Mouse (Mus musculus): ENCODE data around the gene Mink1. TPM values are rescaled to one million over a fixed set of nuclear protein-coding genes. Genes with fewer than 3 reads are reported as not detected.

Mink1 gene
- polyA plus RNA-seq, 1 experiment from 2014 or later, result 51.1 TPM

DNA sequence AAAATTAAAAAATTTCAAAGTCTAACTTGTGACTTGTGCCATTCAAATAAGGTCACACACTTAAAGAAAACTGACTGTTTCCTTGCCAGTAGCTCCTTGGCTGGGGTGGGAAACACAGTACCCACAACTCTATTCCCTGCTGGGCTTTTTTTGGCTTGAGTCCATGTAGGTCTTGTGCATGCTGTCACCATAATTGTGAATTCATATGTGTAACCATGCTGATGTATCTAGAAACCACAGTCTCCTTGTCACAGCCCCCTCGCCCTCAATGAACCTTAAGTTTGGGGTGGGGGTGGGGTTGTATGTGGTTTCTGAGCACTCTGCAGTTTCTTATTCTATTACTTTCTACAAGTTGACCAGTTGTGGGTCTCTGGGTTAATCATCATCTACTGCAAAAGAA is 29.1 kb downstream of the Mink1 start:
- WGBS (ENCODE audit: missing documents), result 100% methylated on average over 1 of the region's 1 CpGs
- H3K4me3 ChIP-seq (ENCODE audit: inconsistent target), result no peak overlapping the region
- no peaks in the 10 kb centered on the region for H3K36me3 ChIP-seq (ENCODE audit: inconsistent target)
- H3K79me2 ChIP-seq (ENCODE audit: inconsistent target), result peaks cover 77% of the 10 kb centered on the region; the same call in 1 of the 2 replicates
- H3K27ac ChIP-seq, result no peak overlapping the region

DNA sequence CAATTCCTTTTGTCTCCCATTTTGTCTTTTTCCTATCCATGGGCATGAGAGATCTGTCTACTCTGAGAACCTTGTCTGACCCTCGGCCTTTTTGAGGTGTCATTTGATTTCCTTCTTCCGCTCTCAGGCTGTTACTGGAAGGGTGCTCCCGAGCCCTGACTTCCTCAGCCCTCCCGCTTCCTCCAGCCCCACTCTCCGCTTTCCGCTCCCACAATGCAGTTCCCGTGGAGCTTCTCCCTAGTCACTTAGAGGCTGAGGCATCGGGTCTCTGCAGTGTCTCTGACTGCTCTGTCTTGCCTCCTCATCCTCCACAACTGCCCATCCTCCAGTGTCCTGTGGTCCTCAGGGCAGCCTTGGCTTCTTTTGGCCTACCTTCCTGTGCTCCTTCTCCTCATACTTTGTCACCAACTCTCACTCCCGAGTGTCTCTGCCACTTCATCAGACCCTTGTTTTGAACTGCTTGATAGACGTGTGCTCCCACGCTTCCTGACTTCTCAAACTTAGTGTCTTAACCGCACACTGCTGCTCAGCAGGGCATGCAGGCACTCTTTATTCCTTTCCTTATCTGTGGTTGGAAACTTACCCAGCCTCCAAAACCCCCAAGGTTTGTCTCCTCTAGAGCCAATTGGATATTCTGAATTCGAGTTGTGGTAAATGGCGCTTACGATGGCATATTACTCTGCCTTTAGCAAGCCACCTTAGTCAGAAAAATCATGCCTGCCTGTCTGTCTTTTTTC is 31.7 kb downstream of the Mink1 start:
- Histone ChIP-seq H3K79me2 (ENCODE audit: inconsistent target) (peaks cover 57% of the 10 kb centered on the region; the same call in 1 of the 2 replicates), H3K36me3 (ENCODE audit: inconsistent target) (peaks cover 6% of the 10 kb centered on the region; the same call in 1 of the 2 replicates), H3K4me3 (ENCODE audit: inconsistent target) (no peak overlapping the region), H3K27ac (peak overlapping the region; percentile 89)
- WGBS (ENCODE audit: missing documents), result 80% methylated on average over 14 of the region's 15 CpGs

- Histone ChIP-seq H3K4me3 (ENCODE audit: inconsistent target) (no peak overlapping the region), H3K36me3 (ENCODE audit: inconsistent target) (peaks cover 7% of the 10 kb centered on the region; the same call in 1 of the 2 replicates), H3K27ac (peak overlapping the region; percentile 89), H3K79me2 (ENCODE audit: inconsistent target) (peaks cover 45% of the 10 kb centered on the region; the same call in 1 of the 2 replicates)
- 0% methylated on average over 1 of the region's 2 CpGs for WGBS (ENCODE audit: missing documents)
These were observed 33.0 kb downstream of the Mink1 start for GRCm38 (mm10) chr11:70595638-70596037.

DNA sequence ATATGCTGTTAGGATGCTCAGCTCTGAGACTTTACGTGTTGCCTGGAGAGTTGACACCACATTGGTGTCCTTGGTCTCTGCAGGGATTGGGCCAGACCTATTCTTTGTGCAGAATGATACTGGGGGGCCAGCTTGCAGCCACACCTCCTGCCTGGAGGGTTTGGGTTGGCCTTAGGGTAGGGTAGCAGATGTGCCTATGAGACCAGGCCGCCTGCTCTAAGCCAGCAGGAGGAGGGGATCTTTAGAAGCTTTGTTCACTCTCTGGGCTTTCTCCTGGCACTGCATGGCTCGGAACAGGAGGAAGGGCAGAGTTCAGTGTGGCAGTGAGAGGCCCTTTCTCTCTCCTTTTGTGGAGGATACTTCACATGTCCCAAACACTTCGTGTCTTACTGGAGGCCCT is 33.4 kb downstream of the Mink1 start:
- H3K27ac ChIP-seq, result peak overlapping the region; percentile 89
- H3K36me3 ChIP-seq (ENCODE audit: inconsistent target), result peaks cover 7% of the 10 kb centered on the region; the same call in 1 of the 2 replicates
- peaks cover 40% of the 10 kb centered on the region; the same call in 1 of the 2 replicates for H3K79me2 ChIP-seq (ENCODE audit: inconsistent target)
- no peak overlapping the region for H3K4me3 ChIP-seq (ENCODE audit: inconsistent target)
- WGBS (ENCODE audit: missing documents), result 86% methylated on average over 4 of the region's 4 CpGs

DNA sequence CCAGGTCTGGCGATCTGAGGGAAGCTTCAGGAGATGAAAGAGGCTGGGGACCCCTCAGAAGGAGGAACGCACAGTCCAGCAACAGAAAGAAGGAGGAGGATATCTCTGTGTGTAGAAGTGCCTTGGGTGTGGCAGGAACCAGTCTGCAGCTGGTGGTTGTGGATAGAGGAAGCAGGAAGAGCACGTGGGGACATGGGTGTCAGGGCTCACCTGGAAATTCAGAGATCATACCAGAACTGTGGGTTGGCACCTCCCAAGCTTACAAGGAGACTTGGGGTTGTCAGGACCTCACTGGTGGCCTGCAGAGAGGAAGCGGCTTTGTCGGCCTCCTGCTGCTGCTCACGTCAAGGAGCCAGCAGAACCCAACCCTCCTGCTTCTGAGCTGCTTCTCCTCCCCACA is 34.6 kb downstream of the Mink1 start:
- Histone ChIP-seq H3K36me3 (ENCODE audit: inconsistent target) (peaks cover 15% of the 10 kb centered on the region), H3K79me2 (ENCODE audit: inconsistent target) (peaks cover 28% of the 10 kb centered on the region; the same call in 1 of the 2 replicates), H3K4me3 (ENCODE audit: inconsistent target) (no peak overlapping the region), H3K27ac (peak overlapping the region; percentile 89)
- 42% methylated on average over 6 of the region's 6 CpGs for WGBS (ENCODE audit: missing documents)

GRCm38 (mm10) chr11:70598451-70598953 is 35.8 kb downstream of the Mink1 start:
- peaks cover 17% of the 10 kb centered on the region; the same call in 1 of the 2 replicates for H3K79me2 ChIP-seq (ENCODE audit: inconsistent target)
- H3K27ac ChIP-seq, result no peak overlapping the region
- H3K36me3 ChIP-seq (ENCODE audit: inconsistent target), result peaks cover 20% of the 10 kb centered on the region
- H3K4me3 ChIP-seq (ENCODE audit: inconsistent target), result no peak overlapping the region
- WGBS (ENCODE audit: missing documents), result 55% methylated on average over 9 of the region's 9 CpGs

GRCm38 (mm10) chr11:70605024-70605566 is 42.4 kb downstream of the Mink1 start:
- 67% methylated on average over 13 of the region's 14 CpGs for WGBS (ENCODE audit: missing documents)
- H3K36me3 ChIP-seq (ENCODE audit: inconsistent target), result peaks cover 70% of the 10 kb centered on the region
- H3K4me3 ChIP-seq (ENCODE audit: inconsistent target), result no peak overlapping the region

DNA sequence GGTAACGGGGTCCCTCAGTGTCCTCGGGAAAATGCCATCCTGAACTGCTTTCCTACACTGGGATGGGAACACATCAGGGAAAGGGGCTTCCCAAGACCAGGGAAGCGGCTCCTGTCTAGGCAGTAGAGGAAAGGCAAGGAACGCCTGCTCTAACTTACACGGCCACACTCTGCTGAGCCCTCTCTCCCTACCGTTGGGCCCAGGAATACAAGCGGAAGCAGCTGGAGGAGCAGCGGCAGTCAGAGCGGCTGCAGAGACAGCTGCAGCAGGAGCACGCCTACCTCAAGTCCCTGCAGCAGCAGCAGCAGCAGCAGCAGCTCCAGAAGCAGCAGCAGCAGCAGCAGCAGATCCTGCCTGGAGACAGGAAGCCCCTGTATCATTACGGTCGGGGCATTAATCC is 44.0 kb downstream of the Mink1 start:
- Histone ChIP-seq H3K4me3 (ENCODE audit: inconsistent target) (no peak overlapping the region), H3K27ac (no peak overlapping the region), H3K79me2 (ENCODE audit: inconsistent target) (no peaks in the 10 kb centered on the region), H3K36me3 (ENCODE audit: inconsistent target) (peaks cover 75% of the 10 kb centered on the region)
- WGBS (ENCODE audit: missing documents), result 95% methylated on average over 12 of the region's 12 CpGs

More at GRCm38 (mm10) chr11:70605024-70605566, 42.4 kb downstream of the Mink1 start:
- H3K79me2 ChIP-seq (ENCODE audit: inconsistent target), result no peaks in the 10 kb centered on the region
- H3K27ac ChIP-seq, result no peak overlapping the region

DNA sequence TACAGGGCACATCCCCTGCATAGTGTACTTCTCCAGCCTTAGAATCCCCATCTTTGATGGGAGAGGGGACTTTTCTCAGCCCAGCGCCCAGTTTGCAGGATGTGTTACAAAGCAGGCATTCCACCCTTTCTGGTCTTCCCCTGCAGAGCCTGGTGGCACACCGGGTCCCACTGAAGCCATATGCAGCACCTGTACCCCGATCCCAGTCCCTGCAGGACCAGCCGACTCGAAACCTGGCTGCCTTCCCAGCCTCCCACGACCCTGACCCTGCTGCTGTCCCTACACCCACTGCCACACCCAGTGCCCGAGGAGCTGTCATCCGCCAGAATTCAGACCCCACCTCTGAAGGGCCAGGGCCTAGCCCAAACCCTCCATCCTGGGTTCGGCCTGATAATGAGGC is 44.9 kb downstream of the Mink1 start:
- WGBS (ENCODE audit: missing documents), result 92% methylated on average over 9 of the region's 9 CpGs
- H3K27ac ChIP-seq, result no peak overlapping the region
- H3K79me2 ChIP-seq (ENCODE audit: inconsistent target), result no peaks in the 10 kb centered on the region
- H3K4me3 ChIP-seq (ENCODE audit: inconsistent target), result no peak overlapping the region
- peaks cover 77% of the 10 kb centered on the region for H3K36me3 ChIP-seq (ENCODE audit: inconsistent target)

DNA sequence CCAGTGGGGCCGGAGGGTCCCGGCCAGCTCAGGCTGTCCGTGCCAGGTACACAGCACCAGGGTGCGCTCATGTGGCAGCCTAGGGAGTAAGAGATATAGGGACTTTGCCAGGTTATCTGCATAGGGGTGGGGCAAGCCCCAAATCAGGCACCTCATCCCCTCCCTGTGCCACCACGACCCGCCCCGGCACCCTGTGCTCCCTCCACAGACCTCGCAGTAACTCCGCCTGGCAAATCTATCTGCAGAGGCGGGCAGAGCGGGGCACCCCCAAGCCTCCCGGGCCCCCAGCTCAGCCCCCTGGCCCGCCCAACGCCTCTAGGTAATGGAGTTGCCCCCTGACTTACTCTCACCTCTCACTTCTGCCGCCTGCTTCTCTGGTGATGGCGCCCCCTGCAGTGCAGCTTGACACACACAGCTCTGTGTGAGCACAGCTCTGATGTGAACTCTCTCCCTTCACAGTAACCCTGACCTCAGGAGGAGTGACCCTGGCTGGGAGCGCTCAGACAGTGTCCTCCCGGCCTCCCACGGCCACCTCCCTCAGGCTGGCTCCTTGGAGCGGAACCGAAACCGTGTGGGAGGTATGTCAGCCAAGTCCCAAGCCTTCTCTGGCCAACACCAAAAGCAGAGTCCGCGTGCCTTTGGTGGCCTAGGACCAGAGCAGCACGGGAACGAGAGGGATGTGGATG is 45.8 kb downstream of the Mink1 start:
- no peak overlapping the region for H3K27ac ChIP-seq
- H3K79me2 ChIP-seq (ENCODE audit: inconsistent target), result no peaks in the 10 kb centered on the region
- H3K4me3 ChIP-seq (ENCODE audit: inconsistent target), result no peak overlapping the region
- H3K36me3 ChIP-seq (ENCODE audit: inconsistent target), result peaks cover 79% of the 10 kb centered on the region; the same call in 1 of the 2 replicates
- 96% methylated on average over 25 of the region's 26 CpGs for WGBS (ENCODE audit: missing documents)

- no peaks in the 10 kb centered on the region for H3K79me2 ChIP-seq (ENCODE audit: inconsistent target)
- 94% methylated on average over 4 of the region's 4 CpGs for WGBS (ENCODE audit: missing documents)
- H3K4me3 ChIP-seq (ENCODE audit: inconsistent target), result no peak overlapping the region
- no peak overlapping the region for H3K27ac ChIP-seq
- peaks cover 61% of the 10 kb centered on the region; the same call in 1 of the 2 replicates for H3K36me3 ChIP-seq (ENCODE audit: inconsistent target)
These were observed 48.1 kb downstream of the Mink1 start for GRCm38 (mm10) chr11:70610752-70611151.

DNA sequence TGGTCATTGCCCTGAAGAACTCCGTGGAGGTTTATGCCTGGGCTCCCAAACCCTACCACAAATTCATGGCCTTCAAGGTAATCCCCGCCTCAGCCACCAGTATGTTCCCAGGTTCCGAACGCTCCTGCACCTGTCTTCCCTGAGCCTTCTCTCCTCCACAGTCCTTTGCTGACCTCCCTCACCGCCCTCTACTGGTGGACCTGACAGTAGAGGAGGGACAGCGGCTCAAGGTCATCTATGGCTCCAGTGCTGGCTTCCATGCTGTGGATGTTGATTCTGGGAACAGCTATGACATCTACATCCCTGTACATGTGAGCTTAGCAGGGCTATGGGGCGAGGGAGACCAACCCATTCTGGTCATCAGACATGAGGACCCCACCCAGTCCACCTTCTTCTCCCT is 49.8 kb downstream of the Mink1 start:
- H3K79me2 ChIP-seq (ENCODE audit: inconsistent target), result no peaks in the 10 kb centered on the region
- H3K27ac ChIP-seq, result no peak overlapping the region
- 94% methylated on average over 7 of the region's 7 CpGs for WGBS (ENCODE audit: missing documents)
- no peak overlapping the region for H3K4me3 ChIP-seq (ENCODE audit: inconsistent target)
- H3K36me3 ChIP-seq (ENCODE audit: inconsistent target), result peaks cover 45% of the 10 kb centered on the region; the same call in 1 of the 2 replicates

GRCm38 (mm10) chr11:70615074-70615473 is 52.4 kb downstream of the Mink1 start:
- Histone ChIP-seq H3K4me3 (ENCODE audit: inconsistent target) (peak overlapping the region; percentile 38), H3K79me2 (ENCODE audit: inconsistent target) (no peaks in the 10 kb centered on the region), H3K27ac (peak overlapping the region; percentile 32), H3K36me3 (ENCODE audit: inconsistent target) (peaks cover 23% of the 10 kb centered on the region; the same call in 1 of the 2 replicates)
- WGBS (ENCODE audit: missing documents), result 3% methylated on average over 16 of the region's 17 CpGs

DNA sequence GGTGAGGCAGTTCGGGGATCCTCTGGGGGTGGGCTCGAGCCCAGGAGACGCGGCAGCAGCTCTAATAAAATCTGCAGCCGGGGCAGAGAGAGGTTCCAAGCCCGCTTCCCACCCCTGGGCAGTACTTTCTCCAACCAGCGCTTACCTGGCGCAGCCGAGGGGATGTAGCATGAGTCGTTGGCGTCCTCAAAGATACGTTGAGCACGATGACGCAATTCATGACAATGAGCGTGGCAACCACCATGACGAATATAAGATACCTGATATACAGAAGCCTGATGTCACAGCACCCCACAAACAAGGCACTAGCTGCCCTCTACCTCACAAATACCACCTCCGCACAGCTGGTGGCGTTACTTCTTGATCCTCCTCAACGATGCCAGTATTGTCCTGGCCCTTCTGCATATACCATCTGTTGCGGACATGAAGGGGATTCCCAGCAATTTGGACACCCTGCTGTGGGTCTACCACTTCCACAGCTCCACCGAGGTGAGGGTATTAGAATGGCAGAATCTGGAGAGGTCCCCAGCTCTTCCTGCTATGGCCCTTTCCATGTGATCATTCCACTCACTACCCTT is 52.9 kb downstream of the Mink1 start, which contains the start of gene 4930544D05Rik:
Gene 4930544D05Rik, plus strand, starts transcription at position 333 of the 578 bp plus-strand sequence.
- H3K27ac ChIP-seq, result peak within 1 kb of the TSS; percentile 32
- peaks cover 19% of the 10 kb centered on the region; the same call in 1 of the 2 replicates for H3K36me3 ChIP-seq (ENCODE audit: inconsistent target)
- peak within 1 kb of the TSS; percentile 38 for H3K4me3 ChIP-seq (ENCODE audit: inconsistent target)
- WGBS (ENCODE audit: missing documents), result 20% methylated on average over 21 of the region's 21 CpGs
- H3K79me2 ChIP-seq (ENCODE audit: inconsistent target), result no peaks in the 10 kb centered on the region

All from macrophage (primary cell).